Mouse (Mus musculus): Measurements from ENCODE around the gene Cog1. TPM values are rescaled to one million over a fixed set of nuclear protein-coding genes. Genes with fewer than 3 reads are reported as not detected.

The Cog1 gene
- total and polyA plus RNA-seq, 3 experiments = 29.4 to 113 (median 37.4) TPM

GRCm38 (mm10) chr11:113618303-113618671 lies 30.7 kb upstream of the Cog1 start:
- DNase-seq (ENCODE audit: low read depth, low spot score) = no peak
- H3K9me3 ChIP-seq (replicated peaks; ENCODE audit: insufficient read depth, low read length) = no peaks in the 10 kb centered on the region
- H3K9ac ChIP-seq (ENCODE audit: control insufficient read depth, low read depth, low read length, poor library complexity, severe bottlenecking) = peak overlapping the region; percentile 65
- TF ChIP-seq POLR2AphosphoS2 (IDR thresholded peaks at IDR 0.05; ENCODE audit: low read length) (no peak), RAD21 (IDR thresholded peaks at IDR 0.05; ENCODE audit: low read depth, low read length) (no peak), NELFE (IDR thresholded peaks at IDR 0.05; ENCODE audit: low read depth, low read length) (0 out of 2 replicates have a peak, but pooled peaks have one; percentile 19), JUND (IDR thresholded peaks at IDR 0.05; ENCODE audit: low read depth, low read length) (peak; percentile 95)
- H3K27ac ChIP-seq (ENCODE audit: control insufficient read depth, low read depth, low read length) = peak overlapping the region; percentile 59; the same call in 1 of the 2 replicates
- H3K79me2 ChIP-seq (ENCODE audit: control insufficient read depth, insufficient read depth, low read length, poor library complexity) = no peaks in the 10 kb centered on the region; the same call in 1 of the 2 replicates
- H3K36me3 ChIP-seq (ENCODE audit: control insufficient read depth in 1 of 2, insufficient read depth in 2 of 2, low read length in 2 of 2) = no peaks in the 10 kb centered on the region
- H3K4me1 ChIP-seq (ENCODE audit: control insufficient read depth in 1 of 2, insufficient read depth in 2 of 2, low read length in 2 of 2) = peaks cover 0 to 4% of the 10 kb centered on the region in 2 experiments; a peak in 2 of 4 replicates
- H3K4me3 ChIP-seq (ENCODE audit: control insufficient read depth in 1 of 2, insufficient read depth in 1 of 2, low read depth in 2 of 2, low read length in 2 of 2) = peak overlapping the region; percentile 56 to 62
- H3K27me3 ChIP-seq (ENCODE audit: control insufficient read depth in 1 of 2, insufficient read depth in 2 of 2, low read length in 2 of 2) = no peaks in the 10 kb centered on the region

- H3K27ac ChIP-seq (ENCODE audit: control insufficient read depth, low read depth, low read length) = peak within 1 kb of the TSS; percentile 59; the same call in 1 of the 2 replicates
- no peaks in the 10 kb centered on the region for H3K9me3 ChIP-seq (replicated peaks; ENCODE audit: insufficient read depth, low read length)
- peaks cover 0 to 4% of the 10 kb centered on the region in 2 experiments; a peak in 2 of 4 replicates for H3K4me1 ChIP-seq (ENCODE audit: control insufficient read depth in 1 of 2, insufficient read depth in 2 of 2, low read length in 2 of 2)
- peak within 1 kb of the TSS; percentile 65 for H3K9ac ChIP-seq (ENCODE audit: control insufficient read depth, low read depth, low read length, poor library complexity, severe bottlenecking)
- H3K79me2 ChIP-seq (ENCODE audit: control insufficient read depth, insufficient read depth, low read length, poor library complexity) = no peaks in the 10 kb centered on the region; the same call in 1 of the 2 replicates
- peak; percentile 85 for DNase-seq (ENCODE audit: low read depth, low spot score)
- peak within 1 kb of the TSS; percentile 56 to 62 for H3K4me3 ChIP-seq (ENCODE audit: control insufficient read depth in 1 of 2, insufficient read depth in 1 of 2, low read depth in 2 of 2, low read length in 2 of 2)
- TF ChIP-seq MAX (IDR thresholded peaks at IDR 0.05; ENCODE audit: low read length) = no peak
- no peak for TF ChIP-seq EP300 (IDR thresholded peaks at IDR 0.05; ENCODE audit: low read depth in 1 of 2, low read length in 2 of 2)
- TF ChIP-seq RCOR1 (IDR thresholded peaks at IDR 0.05; ENCODE audit: low read depth, low read length) = no peak
- peak; percentile 50; the same call in 1 of the 2 replicates for TF ChIP-seq UBTF (IDR thresholded peaks at IDR 0.05; ENCODE audit: borderline replicate concordance, insufficient read depth, low read depth, low read length)
- TF ChIP-seq ETS1 (IDR thresholded peaks at IDR 0.05; ENCODE audit: low read depth, low read length) = no peak
- no peak for TF ChIP-seq JUND (IDR thresholded peaks at IDR 0.05; ENCODE audit: low read depth, low read length)
- TF ChIP-seq CHD2 (IDR thresholded peaks at IDR 0.05; ENCODE audit: low read length) = no peak
- TF ChIP-seq GATA1 (IDR thresholded peaks at IDR 0.05; ENCODE audit: low read depth, low read length) = no peak
- TF ChIP-seq POLR2AphosphoS5 (IDR thresholded peaks at IDR 0.05; ENCODE audit: borderline replicate concordance, low read depth, low read length) = no peak
- TF ChIP-seq CHD1 (IDR thresholded peaks at IDR 0.05; ENCODE audit: low read depth, low read length) = no peak
- TF ChIP-seq TBP (IDR thresholded peaks at IDR 0.05; ENCODE audit: low read depth, low read length) = no peak
- TF ChIP-seq CTCF (IDR thresholded peaks at IDR 0.05 in 2 of 3, conservative IDR thresholded peaks at IDR 0.05 in 1 of 3; ENCODE audit: control insufficient read depth in 1 of 3, insufficient read depth in 1 of 3, low read depth in 2 of 3, low read length in 3 of 3, poor library complexity in 1 of 3, severe bottlenecking in 1 of 3) = peak in 1 of 3 experiments; percentile 13; a peak in 1 of 6 replicates
- peak; percentile 27 to 45; a peak in 2 of 4 replicates for TF ChIP-seq POLR2A (IDR thresholded peaks at IDR 0.05; ENCODE audit: control insufficient read depth in 1 of 2, insufficient read depth in 1 of 2, low read depth in 1 of 2, low read length in 2 of 2, poor library complexity in 1 of 2)
- TF ChIP-seq RAD21 (IDR thresholded peaks at IDR 0.05; ENCODE audit: low read depth, low read length) = no peak
- TF ChIP-seq TAL1 (IDR thresholded peaks at IDR 0.05; ENCODE audit: low read length) = no peak
- TF ChIP-seq POLR2AphosphoS2 (IDR thresholded peaks at IDR 0.05; ENCODE audit: low read length) = no peak
- 0 out of 2 replicates have a peak, but pooled peaks have one; percentile 16 for TF ChIP-seq NRF1 (IDR thresholded peaks at IDR 0.05; ENCODE audit: insufficient read depth, low read depth, low read length, poor library complexity, severe bottlenecking)
- no peak for TF ChIP-seq HCFC1 (IDR thresholded peaks at IDR 0.05; ENCODE audit: low read depth, low read length)
- no peak for TF ChIP-seq GABPA (IDR thresholded peaks at IDR 0.05; ENCODE audit: low read depth, low read length)
- TF ChIP-seq E2F4 (IDR thresholded peaks at IDR 0.05; ENCODE audit: borderline replicate concordance, low read depth, low read length) = no peak
- TF ChIP-seq ELF1 (IDR thresholded peaks at IDR 0.05; ENCODE audit: low read depth, low read length) = no peak
- H3K27me3 ChIP-seq (ENCODE audit: control insufficient read depth in 1 of 2, insufficient read depth in 2 of 2, low read length in 2 of 2) = no peaks in the 10 kb centered on the region
- no peaks in the 10 kb centered on the region for H3K36me3 ChIP-seq (ENCODE audit: control insufficient read depth in 1 of 2, insufficient read depth in 2 of 2, low read length in 2 of 2)
Measured at GRCm38 (mm10) chr11:113618672-113619419, 30.1 kb upstream of the Cog1 start, which contains the start of gene Sstr2. TSS of gene Sstr2 (plus strand) at chr11:113619342.

Data from MEL (cell line).